Comparison of ENCODE assay signal across 18 mouse cellular contexts in genomic region chr12:69722857-69723256, GRCm38 (mm10).
"Had no signal": no experiment of that assay in that cellular context is flagged by ENCODE, and none has a peak within 500 bp of the region (broad histone marks: within the 10 kb centered on the region; RNA-seq: fewer than 3 reads in every experiment).

No protein-coding gene starts in this region.

- H3K4me3 ChIP-seq: layer of hippocampus, adult 2 months had no signal

- H3K27ac ChIP-seq: kidney, postnatal 0 days; layer of hippocampus, adult 2 months; limb, embryonic 10.5 days; limb, embryonic 13.5 days; liver, embryonic 15.5 days; lung, embryonic 15.5 days; midbrain, embryonic 10.5 days; midbrain, embryonic 13.5 days; stomach, postnatal 0 days had no signal

- H3K9ac ChIP-seq: liver, embryonic 15.5 days; lung, embryonic 15.5 days; midbrain, embryonic 13.5 days had no signal

- H3K9me3 ChIP-seq: lung, embryonic 15.5 days had no signal

- DNase-seq: layer of hippocampus, adult 9-11 months; lung, adult 18-20 months; lung, postnatal 10 days; lung, postnatal 36 days; thymus, adult 2 months; thymus, postnatal 14 days; thymus, postnatal 4 days had no signal

- H3K27me3 ChIP-seq: limb, embryonic 13.5 days; liver, embryonic 15.5 days; lung, embryonic 15.5 days; megakaryocyte, embryonic 14.5 days; midbrain, embryonic 13.5 days had no signal

- ATAC-seq: midbrain, embryonic 13.5 days; midbrain, embryonic 16.5 days had no signal
